Mouse (Mus musculus): Measurements from ENCODE around the gene Frmd4a. TPM values are rescaled to one million over a fixed set of nuclear protein-coding genes. Genes with fewer than 3 reads are reported as not detected.

The Frmd4a gene
- polyA plus RNA-seq, 1 experiment from 2014 or later: 72.7 TPM

- Histone ChIP-seq H3K27ac (replicated peaks) (peak overlapping the region; percentile 47), H3K9me3 (no peaks in the 10 kb centered on the region), H3K4me1 (peaks cover 43% of the 10 kb centered on the region), H3K9ac (replicated peaks) (no peak overlapping the region), H3K27me3 (no peaks in the 10 kb centered on the region), H3K4me2 (replicated peaks) (no peak overlapping the region), H3K4me3 (no peak overlapping the region), H3K36me3 (0 out of 2 replicates have a peak, but pooled peaks cover under 1% of the 10 kb centered on the region)
- WGBS: 44% methylated on average over 20 of the region's 20 CpGs
- ATAC-seq (replicated peaks): peak; percentile 44
Observed at GRCm38 (mm10) chr2:4492485-4493481, 475.3 kb downstream of the Frmd4a start.

GRCm38 (mm10) chr2:4494478-4494877, 477.0 kb downstream of the Frmd4a start:
- no peak overlapping the region for H3K4me2 ChIP-seq (replicated peaks)
- H3K4me1 ChIP-seq: peaks cover 43% of the 10 kb centered on the region
- no peak overlapping the region for H3K4me3 ChIP-seq
- 0 out of 2 replicates have a peak overlapping the region, but pooled peaks have one; percentile 4 for H3K27ac ChIP-seq (replicated peaks)
- no peak overlapping the region for H3K9ac ChIP-seq (replicated peaks)
- no peak for ATAC-seq (replicated peaks)
- 0 out of 2 replicates have a peak, but pooled peaks cover 9% of the 10 kb centered on the region for H3K36me3 ChIP-seq
- 90% methylated on average over 2 of the region's 2 CpGs for WGBS
- no peaks in the 10 kb centered on the region for H3K27me3 ChIP-seq
- H3K9me3 ChIP-seq: no peaks in the 10 kb centered on the region

DNA sequence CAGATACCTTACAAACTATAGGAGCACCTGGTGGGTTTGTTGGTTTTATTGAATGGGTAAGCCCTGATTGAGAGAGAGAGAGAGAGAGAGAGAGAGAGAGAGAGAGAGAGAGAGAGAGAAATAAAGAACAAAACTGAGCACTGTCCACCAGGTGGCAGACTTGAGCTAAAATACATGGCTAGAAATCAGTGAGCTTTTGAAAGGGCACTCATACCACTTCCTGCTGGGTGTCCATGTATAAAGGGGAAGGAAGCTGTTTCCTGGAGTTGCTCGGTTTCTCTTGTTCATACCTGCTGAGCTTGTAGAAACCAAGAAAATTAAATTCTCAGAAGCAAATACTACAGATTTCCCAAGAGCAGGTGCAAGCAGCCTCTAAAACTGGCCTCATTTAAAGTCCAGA, 481.7 kb downstream of the Frmd4a start:
- Histone ChIP-seq H3K4me3 (no peak overlapping the region), H3K4me1 (peaks cover 8% of the 10 kb centered on the region; the same call in 1 of the 2 replicates), H3K4me2 (replicated peaks) (no peak overlapping the region), H3K9ac (replicated peaks) (no peak overlapping the region), H3K36me3 (peaks cover 9% of the 10 kb centered on the region; the same call in 1 of the 2 replicates), H3K27me3 (no peaks in the 10 kb centered on the region), H3K27ac (replicated peaks) (peak overlapping the region; percentile 41; the same call in 1 of the 2 replicates), H3K9me3 (no peaks in the 10 kb centered on the region)
- 0% methylated on average over 1 of the region's 1 CpGs for WGBS
- no peak for ATAC-seq (replicated peaks)

- no peak overlapping the region for H3K9ac ChIP-seq (replicated peaks)
- ATAC-seq (replicated peaks): peak; percentile 47; the same call in 1 of the 2 replicates
- no peaks in the 10 kb centered on the region for H3K9me3 ChIP-seq
- no peaks in the 10 kb centered on the region for H3K27me3 ChIP-seq
- H3K4me1 ChIP-seq: peaks cover 8% of the 10 kb centered on the region; the same call in 1 of the 2 replicates
- H3K4me2 ChIP-seq (replicated peaks): no peak overlapping the region
- no peak overlapping the region for H3K4me3 ChIP-seq
- H3K36me3 ChIP-seq: peaks cover 9% of the 10 kb centered on the region; the same call in 1 of the 2 replicates
- 83% methylated on average over 9 of the region's 9 CpGs for WGBS
- H3K27ac ChIP-seq (replicated peaks): no peak overlapping the region
Observed at GRCm38 (mm10) chr2:4499916-4500315, 482.4 kb downstream of the Frmd4a start.

- no peak overlapping the region for H3K4me3 ChIP-seq
- WGBS: 68% methylated on average over 15 of the region's 15 CpGs
- H3K36me3 ChIP-seq: peaks cover 11% of the 10 kb centered on the region; the same call in 1 of the 2 replicates
- H3K27me3 ChIP-seq: no peaks in the 10 kb centered on the region
- no peak overlapping the region for H3K4me2 ChIP-seq (replicated peaks)
- no peak overlapping the region for H3K27ac ChIP-seq (replicated peaks)
- no peak overlapping the region for H3K9ac ChIP-seq (replicated peaks)
- H3K9me3 ChIP-seq: no peaks in the 10 kb centered on the region
- H3K4me1 ChIP-seq: peaks cover 8% of the 10 kb centered on the region; the same call in 1 of the 2 replicates
- ATAC-seq (replicated peaks): no peak
Observed at GRCm38 (mm10) chr2:4501257-4502027, 483.9 kb downstream of the Frmd4a start.

DNA sequence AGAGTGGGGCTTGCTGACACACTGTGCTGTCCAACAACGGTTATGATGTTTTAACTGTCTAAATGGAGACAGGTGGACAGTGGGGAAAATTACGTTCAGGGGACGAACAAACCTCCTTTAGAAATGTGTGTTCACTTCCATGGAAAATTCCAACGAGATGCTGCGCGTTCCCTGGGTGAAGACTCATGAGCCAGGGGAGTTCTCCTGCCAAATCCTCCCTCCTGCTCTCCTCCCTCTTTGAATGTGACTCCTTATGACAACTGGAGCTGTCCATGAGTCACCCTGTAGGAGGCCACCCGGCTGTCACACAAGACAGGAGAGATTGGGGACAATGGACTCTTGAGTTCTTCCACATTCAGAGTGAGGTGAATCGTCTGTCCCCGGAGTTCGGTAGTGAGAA, 486.9 kb downstream of the Frmd4a start:
- WGBS: 73% methylated on average over 10 of the region's 10 CpGs
- no peak for ATAC-seq (replicated peaks)

GRCm38 (mm10) chr2:4505695-4506094, 488.2 kb downstream of the Frmd4a start:
- no peaks in the 10 kb centered on the region for H3K9me3 ChIP-seq
- no peak overlapping the region for H3K4me2 ChIP-seq (replicated peaks)
- H3K27me3 ChIP-seq: no peaks in the 10 kb centered on the region
- H3K36me3 ChIP-seq: peaks cover 2% of the 10 kb centered on the region; the same call in 1 of the 2 replicates
- WGBS: 97% methylated on average over 4 of the region's 4 CpGs
- no peak overlapping the region for H3K9ac ChIP-seq (replicated peaks)
- H3K27ac ChIP-seq (replicated peaks): no peak overlapping the region
- H3K4me1 ChIP-seq: peaks cover 31% of the 10 kb centered on the region
- no peak for ATAC-seq (replicated peaks)
- H3K4me3 ChIP-seq: no peak overlapping the region

More for the DNA sequence above, 486.9 kb downstream of the Frmd4a start:
- Histone ChIP-seq H3K36me3 (peaks cover 2% of the 10 kb centered on the region; the same call in 1 of the 2 replicates), H3K9me3 (no peaks in the 10 kb centered on the region), H3K4me3 (no peak overlapping the region), H3K27ac (replicated peaks) (no peak overlapping the region), H3K27me3 (no peaks in the 10 kb centered on the region), H3K4me2 (replicated peaks) (no peak overlapping the region), H3K4me1 (peaks cover 23% of the 10 kb centered on the region), H3K9ac (replicated peaks) (no peak overlapping the region)

GRCm38 (mm10) chr2:4506659-4507058, 489.1 kb downstream of the Frmd4a start:
- Histone ChIP-seq H3K27ac (replicated peaks) (no peak overlapping the region), H3K36me3 (0 out of 2 replicates have a peak, but pooled peaks cover 2% of the 10 kb centered on the region), H3K9ac (replicated peaks) (no peak overlapping the region), H3K27me3 (no peaks in the 10 kb centered on the region), H3K4me3 (no peak overlapping the region), H3K4me2 (replicated peaks) (no peak overlapping the region), H3K4me1 (peaks cover 34% of the 10 kb centered on the region), H3K9me3 (no peaks in the 10 kb centered on the region)
- no peak for ATAC-seq (replicated peaks)
- WGBS: 95% methylated on average over 9 of the region's 9 CpGs

DNA sequence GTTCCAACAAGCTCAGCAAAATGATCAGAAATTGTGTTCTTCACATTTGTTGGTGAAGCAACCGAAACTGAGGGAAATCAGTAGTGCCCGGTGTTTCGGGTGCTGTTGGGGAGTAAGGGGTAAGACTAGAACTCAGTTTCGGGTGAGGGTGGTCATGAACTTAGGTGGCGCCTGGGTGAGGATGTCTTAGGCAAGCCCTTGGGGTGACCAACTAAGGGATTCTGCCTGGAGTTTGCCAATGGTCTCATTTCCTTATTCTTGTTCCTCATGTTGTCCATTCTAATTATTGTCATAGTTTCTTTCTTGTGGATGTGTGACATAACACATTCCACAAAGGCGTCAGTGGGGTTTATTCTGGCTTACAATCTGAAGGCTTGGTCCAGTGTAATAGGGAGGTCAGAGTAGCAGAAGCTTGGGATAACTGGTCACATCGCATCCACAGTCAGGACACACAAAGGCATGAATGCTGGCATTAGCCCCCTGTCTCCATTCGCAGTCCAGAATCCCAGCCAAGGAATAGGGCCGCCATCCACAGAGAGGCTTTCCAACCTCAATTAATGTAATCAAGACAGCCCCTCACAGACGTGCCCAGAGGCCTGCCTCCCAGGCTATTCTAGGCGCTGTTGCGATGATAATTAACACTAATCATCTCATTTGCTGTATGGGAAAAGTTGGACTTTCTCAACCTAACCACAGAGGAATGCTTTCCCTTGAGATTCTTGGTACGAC, 490.5 kb downstream of the Frmd4a start:
- peak overlapping the region; percentile 73 for H3K27ac ChIP-seq (replicated peaks)

GRCm38 (mm10) chr2:4508959-4509615, 491.6 kb downstream of the Frmd4a start:
- Histone ChIP-seq H3K9me3 (no peaks in the 10 kb centered on the region), H3K36me3 (0 out of 2 replicates have a peak, but pooled peaks cover 3% of the 10 kb centered on the region), H3K27me3 (no peaks in the 10 kb centered on the region), H3K4me2 (replicated peaks) (no peak overlapping the region), H3K4me3 (no peak overlapping the region), H3K4me1 (peaks cover 46% of the 10 kb centered on the region), H3K27ac (replicated peaks) (peak overlapping the region; percentile 73), H3K9ac (replicated peaks) (no peak overlapping the region)
- ATAC-seq (replicated peaks): no peak
- WGBS: 68% methylated on average over 10 of the region's 10 CpGs

More for the DNA sequence above, 490.5 kb downstream of the Frmd4a start:
- H3K4me1 ChIP-seq: peaks cover 44% of the 10 kb centered on the region
- H3K4me2 ChIP-seq (replicated peaks): no peak overlapping the region
- WGBS: 55% methylated on average over 13 of the region's 13 CpGs
- H3K27me3 ChIP-seq: no peaks in the 10 kb centered on the region
- ATAC-seq (replicated peaks): peak; percentile 44
- no peak overlapping the region for H3K9ac ChIP-seq (replicated peaks)
- 0 out of 2 replicates have a peak, but pooled peaks cover 2% of the 10 kb centered on the region for H3K36me3 ChIP-seq
- H3K9me3 ChIP-seq: no peaks in the 10 kb centered on the region
- no peak overlapping the region for H3K4me3 ChIP-seq

DNA sequence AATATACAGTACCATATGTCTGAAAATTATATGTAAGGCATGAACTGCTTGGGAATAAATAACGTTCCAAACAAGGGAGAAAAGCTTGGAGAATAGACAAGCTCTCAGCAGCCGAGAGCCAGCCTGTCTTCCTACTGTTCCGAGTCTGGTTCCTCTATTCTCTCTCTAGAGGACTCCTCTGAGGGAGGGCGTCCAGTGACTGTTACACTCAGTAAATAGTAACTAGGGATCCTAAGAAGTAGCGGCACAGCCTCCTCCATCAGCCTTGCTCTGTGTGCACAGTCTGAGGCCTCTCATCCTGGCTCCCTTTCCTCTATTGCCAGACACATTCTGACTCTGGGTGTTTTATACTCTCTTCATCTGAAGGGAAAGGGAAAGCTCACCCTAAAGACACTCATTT, 492.2 kb downstream of the Frmd4a start:
- WGBS: 46% methylated on average over 5 of the region's 5 CpGs
- no peak overlapping the region for H3K4me3 ChIP-seq
- peaks cover 46% of the 10 kb centered on the region for H3K4me1 ChIP-seq
- no peaks in the 10 kb centered on the region for H3K27me3 ChIP-seq
- ATAC-seq (replicated peaks): peak; percentile 57; the same call in 1 of the 2 replicates
- peak overlapping the region; percentile 73 for H3K27ac ChIP-seq (replicated peaks)
- H3K9me3 ChIP-seq: no peaks in the 10 kb centered on the region
- 0 out of 2 replicates have a peak, but pooled peaks cover 5% of the 10 kb centered on the region for H3K36me3 ChIP-seq
- H3K9ac ChIP-seq (replicated peaks): no peak overlapping the region
- H3K4me2 ChIP-seq (replicated peaks): no peak overlapping the region
